Mouse (Mus musculus): ENCODE data around the gene Spock3. TPM values are rescaled to one million over a fixed set of nuclear protein-coding genes. Genes with fewer than 3 reads are reported as not detected.

The Spock3 gene
- polyA plus RNA-seq, 2 experiments, result 7.4 to 12.8 TPM

GRCm38 (mm10) chr8:63165326-63165725 lies 214.5 kb downstream of the Spock3 start:
- H3K27ac ChIP-seq (replicated peaks; ENCODE audit: low read depth, low read length), result no peak overlapping the region
- no peak for TF ChIP-seq POLR2A (IDR thresholded peaks at IDR 0.05; ENCODE audit: borderline replicate concordance, extremely low read depth, insufficient read depth, insufficient read length)
- H3K9ac ChIP-seq (ENCODE audit: low read depth, low read length, severe bottlenecking), result no peak overlapping the region
- no peaks in the 10 kb centered on the region for H3K4me1 ChIP-seq (ENCODE audit: control insufficient read depth, insufficient read depth, low read length)
- H3K4me2 ChIP-seq (replicated peaks; ENCODE audit: low read depth, low read length, severe bottlenecking), result no peak overlapping the region
- no peak for ATAC-seq (ENCODE audit: low FRiP score, low read depth)
- DNase-seq (ENCODE audit: low spot score), result peak; percentile 55
- no peaks in the 10 kb centered on the region for H3K9me3 ChIP-seq (ENCODE audit: control insufficient read depth, low read length)
- no peaks in the 10 kb centered on the region for H3K36me3 ChIP-seq (ENCODE audit: control insufficient read depth, insufficient read depth, low read length)
- H3K4me3 ChIP-seq (replicated peaks; ENCODE audit: low read length), result no peak overlapping the region
- no peaks in the 10 kb centered on the region for H3K27me3 ChIP-seq (ENCODE audit: control insufficient read depth, insufficient read depth, low read length)

GRCm38 (mm10) chr8:63169956-63170355 lies 219.1 kb downstream of the Spock3 start:
- H3K27ac ChIP-seq (replicated peaks; ENCODE audit: low read depth, low read length), result no peak overlapping the region
- no peak for DNase-seq (ENCODE audit: low spot score)

GRCm38 (mm10) chr8:63181272-63181671 lies 230.5 kb downstream of the Spock3 start:
- no peak for TF ChIP-seq POLR2A (IDR thresholded peaks at IDR 0.05; ENCODE audit: borderline replicate concordance, extremely low read depth, insufficient read depth, insufficient read length)
- no peak overlapping the region for H3K4me3 ChIP-seq (replicated peaks; ENCODE audit: low read length)
- H3K27me3 ChIP-seq (ENCODE audit: control insufficient read depth, insufficient read depth, low read length), result no peaks in the 10 kb centered on the region
- no peaks in the 10 kb centered on the region for H3K9me3 ChIP-seq (ENCODE audit: control insufficient read depth, low read length)
- H3K4me1 ChIP-seq (ENCODE audit: control insufficient read depth, insufficient read depth, low read length), result no peaks in the 10 kb centered on the region
- H3K4me2 ChIP-seq (replicated peaks; ENCODE audit: low read depth, low read length, severe bottlenecking), result no peak overlapping the region
- H3K27ac ChIP-seq (replicated peaks; ENCODE audit: low read depth, low read length), result no peak overlapping the region
- H3K9ac ChIP-seq (ENCODE audit: low read depth, low read length, severe bottlenecking), result no peak overlapping the region
- no peaks in the 10 kb centered on the region for H3K36me3 ChIP-seq (ENCODE audit: control insufficient read depth, insufficient read depth, low read length)
- 38% methylated on average over 1 of the region's 1 CpGs for WGBS
- ATAC-seq (ENCODE audit: low FRiP score, low read depth) (no peak), DNase-seq (ENCODE audit: low spot score) (no peak)

More at GRCm38 (mm10) chr8:63169956-63170355, 219.1 kb downstream of the Spock3 start:
- ATAC-seq (ENCODE audit: low FRiP score, low read depth), result no peak
- Histone ChIP-seq H3K4me2 (replicated peaks; ENCODE audit: low read depth, low read length, severe bottlenecking) (no peak overlapping the region), H3K4me3 (replicated peaks; ENCODE audit: low read length) (no peak overlapping the region), H3K9me3 (ENCODE audit: control insufficient read depth, low read length) (no peaks in the 10 kb centered on the region), H3K36me3 (ENCODE audit: control insufficient read depth, insufficient read depth, low read length) (no peaks in the 10 kb centered on the region), H3K9ac (ENCODE audit: low read depth, low read length, severe bottlenecking) (no peak overlapping the region), H3K27me3 (ENCODE audit: control insufficient read depth, insufficient read depth, low read length) (no peaks in the 10 kb centered on the region), H3K4me1 (ENCODE audit: control insufficient read depth, insufficient read depth, low read length) (no peaks in the 10 kb centered on the region)
- no peak for TF ChIP-seq POLR2A (IDR thresholded peaks at IDR 0.05; ENCODE audit: borderline replicate concordance, extremely low read depth, insufficient read depth, insufficient read length)

- Histone ChIP-seq H3K4me3 (replicated peaks; ENCODE audit: low read length) (no peak overlapping the region), H3K27ac (replicated peaks; ENCODE audit: low read depth, low read length) (no peak overlapping the region), H3K4me2 (replicated peaks; ENCODE audit: low read depth, low read length, severe bottlenecking) (no peak overlapping the region), H3K9ac (ENCODE audit: low read depth, low read length, severe bottlenecking) (no peak overlapping the region), H3K36me3 (ENCODE audit: control insufficient read depth, insufficient read depth, low read length) (no peaks in the 10 kb centered on the region), H3K27me3 (ENCODE audit: control insufficient read depth, insufficient read depth, low read length) (no peaks in the 10 kb centered on the region), H3K9me3 (ENCODE audit: control insufficient read depth, low read length) (no peaks in the 10 kb centered on the region), H3K4me1 (ENCODE audit: control insufficient read depth, insufficient read depth, low read length) (no peaks in the 10 kb centered on the region)
- ATAC-seq (ENCODE audit: low FRiP score, low read depth) (no peak), DNase-seq (ENCODE audit: low spot score) (no peak)
- no peak for TF ChIP-seq POLR2A (IDR thresholded peaks at IDR 0.05; ENCODE audit: borderline replicate concordance, extremely low read depth, insufficient read depth, insufficient read length)
Observed at GRCm38 (mm10) chr8:63258812-63259385, 308.1 kb downstream of the Spock3 start.

- TF ChIP-seq POLR2A (IDR thresholded peaks at IDR 0.05; ENCODE audit: borderline replicate concordance, extremely low read depth, insufficient read depth, insufficient read length), result no peak
- H3K4me1 ChIP-seq (ENCODE audit: control insufficient read depth, insufficient read depth, low read length), result no peaks in the 10 kb centered on the region
- WGBS, result 75% methylated on average over 4 of the region's 4 CpGs
- no peak overlapping the region for H3K27ac ChIP-seq (replicated peaks; ENCODE audit: low read depth, low read length)
- H3K4me3 ChIP-seq (replicated peaks; ENCODE audit: low read length), result no peak overlapping the region
- no peak overlapping the region for H3K4me2 ChIP-seq (replicated peaks; ENCODE audit: low read depth, low read length, severe bottlenecking)
- DNase-seq (ENCODE audit: low spot score) (no peak), ATAC-seq (ENCODE audit: low FRiP score, low read depth) (no peak)
- H3K9me3 ChIP-seq (ENCODE audit: control insufficient read depth, low read length), result no peaks in the 10 kb centered on the region
- H3K36me3 ChIP-seq (ENCODE audit: control insufficient read depth, insufficient read depth, low read length), result no peaks in the 10 kb centered on the region
- H3K27me3 ChIP-seq (ENCODE audit: control insufficient read depth, insufficient read depth, low read length), result no peaks in the 10 kb centered on the region
- H3K9ac ChIP-seq (ENCODE audit: low read depth, low read length, severe bottlenecking), result no peak overlapping the region
Observed at GRCm38 (mm10) chr8:63262516-63262915, 311.7 kb downstream of the Spock3 start.

GRCm38 (mm10) chr8:63335366-63335765 lies 384.6 kb downstream of the Spock3 start:
- Histone ChIP-seq H3K9ac (ENCODE audit: low read depth, low read length, severe bottlenecking) (no peak overlapping the region), H3K36me3 (ENCODE audit: control insufficient read depth, insufficient read depth, low read length) (no peaks in the 10 kb centered on the region), H3K4me1 (ENCODE audit: control insufficient read depth, insufficient read depth, low read length) (no peaks in the 10 kb centered on the region), H3K4me3 (replicated peaks; ENCODE audit: low read length) (no peak overlapping the region), H3K9me3 (ENCODE audit: control insufficient read depth, low read length) (no peaks in the 10 kb centered on the region), H3K4me2 (replicated peaks; ENCODE audit: low read depth, low read length, severe bottlenecking) (no peak overlapping the region), H3K27me3 (ENCODE audit: control insufficient read depth, insufficient read depth, low read length) (no peaks in the 10 kb centered on the region), H3K27ac (replicated peaks; ENCODE audit: low read depth, low read length) (no peak overlapping the region)
- DNase-seq (ENCODE audit: low spot score), result no peak
- no peak for ATAC-seq (ENCODE audit: low FRiP score, low read depth)
- TF ChIP-seq POLR2A (IDR thresholded peaks at IDR 0.05; ENCODE audit: borderline replicate concordance, extremely low read depth, insufficient read depth, insufficient read length), result no peak
- 80% methylated on average over 1 of the region's 1 CpGs for WGBS
